Mouse (Mus musculus) forebrain, embryonic 10.5 days (tissue): Measurements from ENCODE around the gene Rad54l. TPM values are rescaled to one million over a fixed set of nuclear protein-coding genes. Genes with fewer than 3 reads are reported as not detected.

Experiments used
- DNase-seq: peaks from one replicate; pipeline ENCODE4 v3.0.0-alpha.2; 2017; ENCODE audit warnings: low spot score; ENCODE audit errors: extremely low spot score
- H3K27ac ChIP-seq: fragments of 300-500 bp; sonication (generic); 2 replicates; pipeline ENCODE4 v1.5.1; 2016; ENCODE audit warnings: mild to moderate bottlenecking
- H3K27me3 ChIP-seq: fragments of 300-500 bp; sonication (generic); 2 replicates; pipeline ENCODE4 v1.6.1; 2016; ENCODE audit warnings: mild to moderate bottlenecking; ENCODE audit not compliant: poor library complexity, severe bottlenecking
- H3K36me3 ChIP-seq: fragments of 300-500 bp; sonication (generic); replicated peaks from 2 replicates; pipeline ENCODE4 v1.6.1; 2016; ENCODE audit warnings: mild to moderate bottlenecking, moderate library complexity
- H3K4me1 ChIP-seq: fragments of 300-500 bp; sonication (generic); 2 replicates; pipeline ENCODE4 v1.6.1; 2016
- H3K4me3 ChIP-seq: fragments of 300-500 bp; sonication (generic); 2 replicates; pipeline ENCODE4 v1.5.1; 2016; ENCODE audit warnings: mild to moderate bottlenecking, moderate library complexity
- H3K9me3 ChIP-seq: fragments of 300-500 bp; sonication (generic); 2 replicates; pipeline ENCODE4 v1.6.1; 2016; ENCODE audit warnings: mild to moderate bottlenecking, moderate library complexity
- WGBS: fragments of 180-500 bp; shearing (Covaris S2); methylation state at CpG from one replicate; pipeline ENCODE4 v1.1.7; 2016; 5-methylcytosine and 5-hydroxymethylcytosine counted together
- polyA plus RNA-seq: library from polyadenylated mRNA; unstranded; fragments of >200 nt; fragmentation: Nextera tagmentation; extraction: Ambion mirVana; gene quantifications from 2 replicates; pipeline ENCODE4 v1.2.1, GENCODE M21; 2016

Gene Rad54l
- polyA plus RNA-seq, 1 experiment from 2014 or later: 91.5 TPM

DNA sequence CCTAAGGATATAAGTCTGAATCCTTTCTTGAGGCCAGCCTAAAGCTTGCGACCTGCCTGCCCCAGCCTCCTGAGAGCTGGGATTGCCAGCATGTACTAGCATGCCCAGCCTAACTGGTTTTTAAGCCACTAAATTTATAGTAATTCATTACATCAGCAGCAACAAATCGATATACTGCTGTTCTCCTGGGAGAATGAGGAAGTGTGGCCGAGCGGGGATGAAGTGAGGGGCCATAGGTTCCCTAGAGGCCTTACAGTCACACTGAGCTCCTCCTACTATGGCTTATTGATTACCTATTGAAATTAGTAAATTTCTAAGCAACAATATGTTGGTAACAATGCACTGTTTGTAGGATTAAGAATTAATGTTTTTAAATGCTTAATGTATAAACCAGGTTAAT lies 9.6 kb upstream of the Rad54l start:
- Histone ChIP-seq H3K27ac (no peak overlapping the region), H3K9me3 (no peaks in the 10 kb centered on the region), H3K36me3 (peaks cover 25% of the 10 kb centered on the region), H3K4me1 (0 out of 2 replicates have a peak, but pooled peaks cover 4% of the 10 kb centered on the region), H3K27me3 (no peaks in the 10 kb centered on the region), H3K4me3 (no peak overlapping the region)
- WGBS: 92% methylated on average over 4 of the region's 4 CpGs
- DNase-seq: no peak

DNA sequence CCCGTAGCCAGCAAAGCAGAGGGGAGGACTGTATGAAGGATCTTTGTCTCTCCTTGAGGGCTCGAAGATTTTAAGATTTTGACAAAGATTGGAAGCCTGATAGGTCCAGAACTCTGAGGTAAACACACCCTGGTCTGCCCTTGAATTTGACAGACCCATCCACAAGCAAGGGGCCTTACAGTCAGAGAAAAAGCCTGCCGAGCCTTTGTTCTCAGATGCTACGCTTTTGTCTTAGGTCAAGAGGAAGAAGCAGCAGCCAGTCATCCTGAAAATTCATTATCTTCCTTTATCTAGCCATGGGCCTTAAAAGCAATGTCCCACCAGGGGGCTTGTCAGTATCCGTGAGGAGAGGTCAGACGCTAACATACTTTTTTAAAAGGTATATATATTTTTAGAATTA lies 4.5 kb upstream of the Rad54l start:
- Histone ChIP-seq H3K27ac (no peak overlapping the region), H3K4me1 (peaks cover 12% of the 10 kb centered on the region), H3K36me3 (peaks cover 16% of the 10 kb centered on the region), H3K27me3 (no peaks in the 10 kb centered on the region), H3K4me3 (no peak overlapping the region), H3K9me3 (no peaks in the 10 kb centered on the region)
- WGBS: 77% methylated on average over 6 of the region's 6 CpGs
- no peak for DNase-seq

DNA sequence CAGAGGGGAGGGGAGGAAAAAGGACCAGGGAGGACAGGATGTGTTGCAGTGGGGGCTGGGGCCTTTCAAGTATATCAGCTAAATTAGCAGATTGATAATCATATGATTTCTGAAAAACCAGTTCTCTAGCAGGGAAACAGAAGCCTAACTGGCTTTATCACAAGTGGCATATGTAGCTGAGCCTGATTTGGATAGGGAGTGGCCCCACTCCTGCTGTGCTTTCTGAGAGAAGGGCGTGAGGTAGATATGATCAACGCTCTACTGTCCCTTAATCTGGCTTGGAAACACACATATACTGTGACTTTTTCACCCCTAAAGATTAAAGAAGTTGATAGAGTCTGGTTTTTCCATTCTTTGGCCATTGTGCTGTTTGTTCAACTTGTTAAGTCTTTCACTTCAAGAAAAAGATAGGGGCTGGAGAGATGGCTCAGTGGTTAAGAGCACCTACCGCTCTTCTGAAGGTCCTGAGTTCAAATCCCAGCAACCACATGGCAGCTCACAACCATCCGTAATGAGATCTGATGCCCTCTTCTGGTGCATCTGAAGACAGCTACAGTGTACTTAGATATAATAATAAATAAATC lies 2.4 kb upstream of the Rad54l start:
- Histone ChIP-seq H3K4me1 (peaks cover 27% of the 10 kb centered on the region), H3K36me3 (peaks cover 17% of the 10 kb centered on the region), H3K9me3 (no peaks in the 10 kb centered on the region), H3K27ac (no peak overlapping the region), H3K27me3 (no peaks in the 10 kb centered on the region), H3K4me3 (no peak overlapping the region)
- 93% methylated on average over 4 of the region's 4 CpGs for WGBS
- no peak for DNase-seq

DNA sequence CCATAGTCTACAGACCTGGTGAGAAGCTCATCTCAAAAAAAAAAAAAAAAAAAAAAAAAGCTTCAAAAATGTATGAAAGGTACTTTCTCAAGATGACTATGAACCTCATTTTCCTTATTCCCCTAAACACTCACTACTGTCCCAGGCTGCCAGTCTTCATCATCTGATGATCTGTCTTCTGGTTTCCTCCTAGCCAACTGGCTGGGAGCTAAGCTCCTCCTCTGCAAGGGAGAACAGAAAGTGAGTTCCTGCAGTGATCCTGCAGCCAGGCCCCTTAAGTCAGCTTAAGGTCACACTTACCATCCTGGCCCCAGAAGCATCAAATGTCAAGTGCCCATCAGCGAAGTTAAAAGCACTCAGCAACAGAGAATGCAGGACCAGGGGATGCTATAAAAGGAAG lies 728 bp downstream of the Rad54l start:
- Histone ChIP-seq H3K36me3 (peaks cover 37% of the 10 kb centered on the region), H3K27ac (peak overlapping the region; percentile 87), H3K9me3 (no peaks in the 10 kb centered on the region), H3K27me3 (no peaks in the 10 kb centered on the region), H3K4me1 (peaks cover 27% of the 10 kb centered on the region), H3K4me3 (peak overlapping the region; percentile 81)
- WGBS: 0% methylated on average over 1 of the region's 1 CpGs
- no peak for DNase-seq

DNA sequence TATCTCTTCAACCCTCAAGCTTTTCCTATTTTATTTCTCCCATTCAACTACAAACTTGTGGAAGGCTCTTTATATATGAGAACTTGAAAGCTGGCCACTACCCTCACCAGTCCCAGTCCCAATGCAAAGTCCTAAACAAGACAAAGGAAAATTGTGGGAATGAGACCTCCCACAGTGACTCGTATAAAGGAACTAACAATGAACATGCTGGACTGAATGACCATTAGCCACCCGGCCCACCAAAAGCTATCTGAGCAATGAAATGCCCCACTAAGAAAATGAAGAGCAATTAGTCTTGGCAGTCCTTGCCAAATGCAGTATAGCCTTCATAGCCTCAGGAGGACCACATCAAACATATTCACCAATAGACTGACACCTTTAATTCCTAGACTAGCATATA lies 12.0 kb downstream of the Rad54l start:
- WGBS: 76% methylated on average over 2 of the region's 2 CpGs
- H3K4me1 ChIP-seq: peaks cover 7% of the 10 kb centered on the region; the same call in 1 of the 2 replicates
- no peak overlapping the region for H3K27ac ChIP-seq
- H3K9me3 ChIP-seq: no peaks in the 10 kb centered on the region
- no peak for DNase-seq
- no peaks in the 10 kb centered on the region for H3K27me3 ChIP-seq
- H3K4me3 ChIP-seq: no peak overlapping the region
- peaks cover 95% of the 10 kb centered on the region for H3K36me3 ChIP-seq

DNA sequence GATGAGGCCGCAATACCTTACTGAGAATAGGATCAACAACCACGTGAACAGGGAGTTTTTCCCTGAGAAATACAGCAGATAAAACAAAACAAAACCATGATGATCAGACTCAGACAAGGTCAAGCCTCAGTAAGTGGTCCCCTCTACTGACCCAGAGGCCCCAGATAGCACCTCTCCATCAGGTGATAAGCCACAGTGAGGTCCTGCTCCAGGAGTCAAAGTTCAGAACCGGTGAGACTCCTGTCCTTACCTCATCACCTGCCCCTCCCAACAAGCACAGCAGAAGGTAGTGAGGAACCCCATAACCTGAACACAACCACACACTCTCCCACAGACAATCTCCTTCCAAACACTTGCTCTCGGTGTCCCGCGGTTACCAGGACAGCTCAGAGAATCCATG lies 12.8 kb downstream of the Rad54l start:
- Histone ChIP-seq H3K27ac (no peak overlapping the region), H3K27me3 (no peaks in the 10 kb centered on the region), H3K9me3 (no peaks in the 10 kb centered on the region), H3K4me3 (no peak overlapping the region), H3K4me1 (peaks cover 7% of the 10 kb centered on the region; the same call in 1 of the 2 replicates), H3K36me3 (peaks cover 94% of the 10 kb centered on the region)
- no peak for DNase-seq
- WGBS: 94% methylated on average over 6 of the region's 6 CpGs

DNA sequence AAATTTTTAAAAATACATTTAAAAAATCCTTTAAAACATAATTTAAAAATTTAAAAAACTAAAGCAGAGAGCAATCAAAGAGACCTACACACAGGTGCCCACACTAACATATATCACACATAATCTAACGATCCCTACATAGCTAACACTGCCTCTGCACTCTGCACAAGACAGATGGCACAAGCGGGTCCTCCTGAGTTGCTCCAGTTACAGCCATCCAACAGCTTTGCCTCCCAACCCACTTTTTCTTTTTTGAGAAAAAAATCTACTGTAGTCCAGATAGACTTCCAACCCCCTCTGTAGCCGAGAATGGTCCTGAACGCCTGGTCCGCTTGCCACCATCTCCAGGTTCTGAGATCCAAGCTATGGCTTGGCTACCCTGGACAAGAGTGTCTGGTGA lies 18.2 kb downstream of the Rad54l start:
- H3K36me3 ChIP-seq: peaks cover 95% of the 10 kb centered on the region
- no peak overlapping the region for H3K4me3 ChIP-seq
- H3K27me3 ChIP-seq: no peaks in the 10 kb centered on the region
- H3K9me3 ChIP-seq: no peaks in the 10 kb centered on the region
- WGBS: 94% methylated on average over 5 of the region's 5 CpGs
- no peak overlapping the region for H3K27ac ChIP-seq
- H3K4me1 ChIP-seq: no peaks in the 10 kb centered on the region
- no peak for DNase-seq

DNA sequence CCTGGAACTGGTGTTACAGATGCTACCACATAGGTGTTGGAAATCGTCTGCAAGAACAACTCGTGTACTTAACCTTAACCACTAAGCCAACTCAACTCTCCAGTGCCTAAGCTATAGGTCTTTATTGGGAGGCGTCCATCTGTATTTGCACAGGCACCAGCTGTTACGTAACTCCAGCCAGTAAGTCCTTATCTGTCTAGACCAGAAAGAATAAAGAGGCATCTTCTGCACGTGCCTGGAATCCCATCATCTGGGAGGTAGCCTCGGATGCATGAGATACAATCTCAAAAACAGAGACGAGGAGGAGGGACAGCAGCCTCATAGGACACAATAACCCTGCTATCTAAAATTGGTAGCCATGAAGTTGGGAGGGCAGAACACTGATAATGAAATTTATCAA lies 22.5 kb downstream of the Rad54l start:
- no peaks in the 10 kb centered on the region for H3K4me1 ChIP-seq
- H3K4me3 ChIP-seq: no peak overlapping the region
- H3K36me3 ChIP-seq: peaks cover 100% of the 10 kb centered on the region
- 91% methylated on average over 7 of the region's 7 CpGs for WGBS
- H3K9me3 ChIP-seq: no peaks in the 10 kb centered on the region
- DNase-seq: no peak
- H3K27me3 ChIP-seq: no peaks in the 10 kb centered on the region
- no peak overlapping the region for H3K27ac ChIP-seq

DNA sequence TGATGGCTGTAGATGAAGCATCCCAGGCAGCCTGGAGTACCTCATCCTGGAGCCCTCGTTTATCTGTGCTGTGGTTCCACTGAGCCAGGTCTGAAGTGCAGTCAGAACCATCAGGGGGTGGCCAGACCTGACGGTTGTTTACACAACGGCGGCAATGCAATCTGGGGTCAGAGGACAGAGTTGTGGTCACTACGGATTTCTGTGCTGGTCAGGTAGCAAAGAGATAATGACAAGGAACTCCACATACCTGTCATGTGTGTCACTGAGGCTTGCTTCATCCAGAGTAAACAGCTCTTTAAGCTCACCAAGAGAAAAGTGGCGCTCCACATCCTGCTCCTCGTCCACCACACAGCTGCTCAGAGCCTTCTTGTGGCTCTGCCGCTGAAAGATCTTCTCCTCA lies 26.3 kb downstream of the Rad54l start:
- Histone ChIP-seq H3K36me3 (peaks cover 100% of the 10 kb centered on the region), H3K27me3 (no peaks in the 10 kb centered on the region), H3K27ac (no peak overlapping the region), H3K9me3 (no peaks in the 10 kb centered on the region), H3K4me1 (no peaks in the 10 kb centered on the region), H3K4me3 (no peak overlapping the region)
- no peak for DNase-seq
- WGBS: 93% methylated on average over 8 of the region's 8 CpGs

DNA sequence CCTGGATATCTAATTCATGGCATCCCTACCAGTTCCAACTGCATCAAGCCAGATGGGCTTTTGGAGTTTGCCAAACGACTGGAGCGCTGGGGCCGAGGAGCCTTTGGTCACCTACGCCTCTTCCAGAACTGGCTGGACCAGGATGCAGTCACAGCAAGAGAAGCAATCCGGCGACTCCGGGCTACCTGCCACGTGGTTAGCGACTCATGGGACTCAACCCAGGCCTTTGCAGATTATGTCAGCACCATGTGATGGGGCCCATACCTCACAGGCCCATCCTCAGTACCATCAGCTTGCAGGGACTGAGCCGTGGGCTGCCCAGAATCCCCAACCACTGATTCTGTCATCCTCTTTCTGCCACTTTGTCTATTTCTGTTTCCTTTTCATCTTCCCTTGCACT lies 27.2 kb downstream of the Rad54l start:
- no peak for DNase-seq
- whole genome bisulfite sequencing: 95% methylated on average over 10 of the region's 10 CpGs
- H3K27ac ChIP-seq: no peak overlapping the region
- H3K36me3 ChIP-seq: peaks cover 100% of the 10 kb centered on the region
- no peaks in the 10 kb centered on the region for H3K27me3 ChIP-seq
- H3K4me1 ChIP-seq: no peaks in the 10 kb centered on the region
- H3K9me3 ChIP-seq: no peaks in the 10 kb centered on the region
- H3K4me3 ChIP-seq: no peak overlapping the region

DNA sequence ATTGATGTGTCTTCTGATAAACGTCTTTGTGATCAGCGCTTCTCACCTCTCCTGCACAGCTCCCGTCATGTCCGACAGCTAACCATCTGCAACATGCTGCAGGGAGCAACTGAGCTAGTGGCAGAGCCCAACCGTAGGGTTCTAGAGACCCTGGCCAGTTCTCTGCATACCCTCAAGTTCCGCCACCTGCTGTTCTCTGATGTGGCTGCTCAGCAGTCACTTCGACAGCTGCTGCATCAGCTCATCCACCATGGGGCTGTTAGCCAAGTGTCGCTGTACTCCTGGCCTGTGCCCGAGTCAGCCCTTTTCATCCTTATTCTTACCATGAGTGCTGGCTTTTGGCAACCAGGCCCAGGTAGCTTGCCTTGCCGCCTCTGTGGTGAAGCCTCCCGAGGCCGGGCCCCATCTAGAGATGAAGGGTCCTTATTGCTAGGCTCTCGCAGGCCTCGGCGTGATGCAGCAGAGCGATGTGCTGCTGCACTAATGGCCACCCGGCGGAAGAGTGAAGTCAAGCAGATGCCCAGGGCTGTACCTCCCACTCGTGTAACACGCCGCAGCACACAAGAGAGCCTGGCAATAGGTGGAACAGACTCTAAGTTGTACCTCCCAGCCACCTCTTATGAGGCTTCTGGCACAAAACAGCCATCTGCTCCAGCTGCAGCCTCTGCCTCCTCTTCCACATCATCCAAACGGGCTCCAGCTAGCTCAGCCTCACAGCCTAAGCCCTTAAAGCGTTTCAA lies 34.8 kb downstream of the Rad54l start:
- no peaks in the 10 kb centered on the region for H3K9me3 ChIP-seq
- no peaks in the 10 kb centered on the region for H3K27me3 ChIP-seq
- no peak overlapping the region for H3K27ac ChIP-seq
- no peak for DNase-seq
- H3K4me3 ChIP-seq: no peak overlapping the region
- no peaks in the 10 kb centered on the region for H3K4me1 ChIP-seq
- WGBS: 90% methylated on average over 23 of the region's 23 CpGs
- peaks cover 99% of the 10 kb centered on the region for H3K36me3 ChIP-seq

DNA sequence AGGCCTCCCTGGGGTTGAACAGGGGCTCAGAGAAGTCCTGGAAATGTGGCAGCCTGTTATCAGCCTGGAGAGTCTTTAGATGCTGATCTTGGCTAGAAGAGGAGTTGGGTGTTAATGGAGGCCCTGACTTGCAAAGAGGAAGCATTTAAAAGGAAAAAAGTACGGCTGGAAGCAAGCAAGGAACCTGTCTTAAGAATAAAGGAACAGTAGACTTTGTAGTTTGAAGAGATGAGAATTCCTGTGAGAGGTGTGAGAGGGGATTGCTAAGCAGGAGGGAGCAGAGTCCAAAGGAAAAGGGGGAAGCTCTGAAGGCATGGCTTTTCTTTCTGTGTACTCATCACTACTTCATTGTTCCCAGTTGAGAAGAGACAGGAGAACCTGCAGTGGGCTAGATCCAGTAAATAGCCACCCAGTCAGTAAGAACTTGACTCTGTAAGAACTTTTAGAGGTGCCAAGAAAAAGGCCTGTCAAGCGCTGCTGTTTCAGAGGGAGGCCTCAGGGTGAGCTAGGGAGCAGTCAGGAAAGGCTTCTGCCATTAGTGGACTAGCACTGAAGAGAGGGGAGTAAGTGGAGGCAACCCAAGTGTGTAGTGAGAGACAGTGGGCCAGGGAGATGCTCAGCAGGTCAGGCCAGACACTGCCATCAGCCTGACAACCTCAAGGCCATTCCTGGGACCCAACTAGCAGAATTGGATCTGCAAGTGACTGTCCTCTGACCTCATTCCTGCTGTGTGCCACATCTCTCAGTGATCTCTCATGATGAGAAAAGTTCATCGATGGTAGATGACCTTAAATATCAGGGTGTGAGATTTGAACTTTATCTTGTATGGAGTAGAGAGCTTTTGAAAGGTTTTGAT lies 46.0 kb downstream of the Rad54l start:
- H3K27ac ChIP-seq: peak overlapping the region; percentile 99
- WGBS: 66% methylated on average over 3 of the region's 3 CpGs

More for the DNA sequence above, 46.0 kb downstream of the Rad54l start:
- peak overlapping the region; percentile 99 for H3K4me3 ChIP-seq
- peaks cover 33% of the 10 kb centered on the region for H3K4me1 ChIP-seq
- no peak for DNase-seq
- H3K36me3 ChIP-seq: peaks cover 34% of the 10 kb centered on the region
- H3K27me3 ChIP-seq: no peaks in the 10 kb centered on the region
- no peaks in the 10 kb centered on the region for H3K9me3 ChIP-seq
